Mouse (Mus musculus) neural tube, embryonic 11.5 days (tissue): ENCODE data around the gene Pax7. TPM values are rescaled to one million over a fixed set of nuclear protein-coding genes. Genes with fewer than 3 reads are reported as not detected.
A peak's percentile ranks its signal among the peaks of the same experiment; 100 is the strongest.

Experiments used
- ATAC-seq: fragments of 200-750 bp; cut with Nextera tagmentation; 2 replicates; pipeline ENCODE4 v1.8.0; 2017; ENCODE audit warnings: moderate number of reproducible peaks, mild to moderate bottlenecking, moderate TSS enrichment, moderate library complexity; ENCODE audit not compliant: insufficient read depth, low FRiP score, low TSS enrichment
- DNase-seq: peaks from one replicate; pipeline ENCODE4 v3.0.0-alpha.2; 2015; ENCODE audit warnings: low spot score
- H3K27ac ChIP-seq: fragments of 300-500 bp; sonication (generic); 2 replicates; pipeline ENCODE4 v1.5.1; 2014; ENCODE audit warnings: low read depth, mild to moderate bottlenecking, low read length
- H3K27me3 ChIP-seq: fragments of 300-500 bp; sonication (generic); 2 replicates; pipeline ENCODE4 v1.6.1; 2014; ENCODE audit warnings: mild to moderate bottlenecking, low read length, mixed read lengths; ENCODE audit not compliant: control insufficient read depth, insufficient read depth
- H3K36me3 ChIP-seq: fragments of 300-500 bp; sonication (generic); 2 replicates; pipeline ENCODE4 v1.6.1; 2014; ENCODE audit warnings: mild to moderate bottlenecking, low read length, moderate library complexity, mixed read lengths; ENCODE audit not compliant: control insufficient read depth, insufficient read depth
- H3K4me1 ChIP-seq: fragments of 300-500 bp; sonication (generic); 2 replicates; pipeline ENCODE4 v1.6.1; 2014; ENCODE audit warnings: low read length, mixed read lengths; ENCODE audit not compliant: control insufficient read depth, insufficient read depth
- H3K4me2 ChIP-seq: fragments of 300-500 bp; sonication (generic); 2 replicates; pipeline ENCODE4 v1.6.1; 2014; ENCODE audit warnings: low read depth, mild to moderate bottlenecking, moderate library complexity
- H3K4me3 ChIP-seq: fragments of 300-500 bp; sonication (generic); 2 replicates; pipeline ENCODE4 v1.5.1; 2014; ENCODE audit warnings: low read depth, low read length
- H3K9ac ChIP-seq: fragments of 300-500 bp; sonication (generic); 2 replicates; pipeline ENCODE4 v1.6.1; 2014; ENCODE audit warnings: mild to moderate bottlenecking, low read length
- H3K9me3 ChIP-seq: fragments of 300-500 bp; sonication (generic); 2 replicates; pipeline ENCODE4 v1.6.1; 2016; ENCODE audit warnings: low read length; ENCODE audit not compliant: control insufficient read depth
- WGBS: fragments of 180-500 bp; shearing (Covaris S2); extraction: QIAGEN DNeasy Blood & Tissue Kit; methylation state at CpG from one replicate; pipeline ENCODE4 v1.1.7; 2014; 5-methylcytosine and 5-hydroxymethylcytosine counted together
- polyA plus RNA-seq: library from polyadenylated mRNA; unstranded; fragments of >200 nt; fragmentation: Nextera tagmentation; extraction: Ambion mirVana; gene quantifications from 2 replicates; pipeline ENCODE4 v1.2.1, GENCODE M21; 2014

Pax7 gene
- polyA plus RNA-seq, 1 experiment from 2014 or later: 3.8 TPM

DNA sequence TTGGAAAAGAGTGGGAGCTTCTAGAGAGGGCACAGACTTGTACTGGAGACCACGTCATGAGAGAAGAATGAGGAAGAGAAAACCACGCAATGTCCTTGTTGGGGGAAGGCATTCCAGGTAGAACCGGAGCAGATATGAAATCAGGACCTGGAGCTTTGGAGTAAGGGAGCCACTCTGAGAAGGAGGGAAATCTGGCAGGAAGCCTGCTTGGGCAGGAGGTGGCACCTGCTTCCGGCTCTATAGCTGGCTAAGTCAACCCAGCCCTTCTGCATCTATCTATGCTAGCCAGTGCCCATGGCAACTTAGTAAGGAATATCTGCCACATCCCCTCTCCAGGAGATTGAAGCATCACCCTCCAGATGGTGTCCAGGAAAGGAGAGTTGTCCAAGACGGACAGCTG lies 127.3 kb downstream of the Pax7 start:
- no peak overlapping the region for H3K27ac ChIP-seq
- H3K9me3 ChIP-seq: no peaks in the 10 kb centered on the region
- no peaks in the 10 kb centered on the region for H3K27me3 ChIP-seq
- ATAC-seq (no peak), DNase-seq (no peak)
- 90% methylated on average over 5 of the region's 5 CpGs for WGBS
- no peak overlapping the region for H3K9ac ChIP-seq
- 0 out of 2 replicates have a peak, but pooled peaks cover 4% of the 10 kb centered on the region for H3K4me1 ChIP-seq
- no peaks in the 10 kb centered on the region for H3K36me3 ChIP-seq
- H3K4me2 ChIP-seq: no peak overlapping the region
- no peak overlapping the region for H3K4me3 ChIP-seq

DNA sequence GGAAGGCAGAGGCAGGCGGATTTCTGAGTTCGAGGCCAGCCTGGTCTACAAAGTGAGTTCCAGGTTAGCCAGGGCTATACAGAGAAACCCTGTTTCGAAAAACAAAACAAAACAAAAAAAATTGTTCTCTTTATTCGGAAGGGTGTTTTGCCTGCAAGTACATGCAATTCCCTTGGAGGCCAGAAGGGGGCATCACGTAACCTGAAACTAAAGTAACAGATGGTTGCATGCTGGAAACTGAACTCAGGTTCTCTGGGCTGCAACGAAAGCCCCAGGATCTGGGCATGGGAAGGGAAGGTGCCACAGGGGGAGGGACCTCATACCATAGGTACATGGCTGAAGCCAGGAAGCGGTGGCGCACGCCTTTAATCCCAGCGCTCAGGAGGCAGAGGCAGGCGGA lies 129.9 kb downstream of the Pax7 start:
- no peak for DNase-seq
- H3K4me2 ChIP-seq: no peak overlapping the region
- no peak for ATAC-seq
- no peak overlapping the region for H3K27ac ChIP-seq
- no peak overlapping the region for H3K4me3 ChIP-seq
- no peaks in the 10 kb centered on the region for H3K36me3 ChIP-seq
- no peaks in the 10 kb centered on the region for H3K9me3 ChIP-seq
- H3K4me1 ChIP-seq: no peaks in the 10 kb centered on the region
- no peaks in the 10 kb centered on the region for H3K27me3 ChIP-seq
- 85% methylated on average over 11 of the region's 11 CpGs for WGBS
- H3K9ac ChIP-seq: no peak overlapping the region

DNA sequence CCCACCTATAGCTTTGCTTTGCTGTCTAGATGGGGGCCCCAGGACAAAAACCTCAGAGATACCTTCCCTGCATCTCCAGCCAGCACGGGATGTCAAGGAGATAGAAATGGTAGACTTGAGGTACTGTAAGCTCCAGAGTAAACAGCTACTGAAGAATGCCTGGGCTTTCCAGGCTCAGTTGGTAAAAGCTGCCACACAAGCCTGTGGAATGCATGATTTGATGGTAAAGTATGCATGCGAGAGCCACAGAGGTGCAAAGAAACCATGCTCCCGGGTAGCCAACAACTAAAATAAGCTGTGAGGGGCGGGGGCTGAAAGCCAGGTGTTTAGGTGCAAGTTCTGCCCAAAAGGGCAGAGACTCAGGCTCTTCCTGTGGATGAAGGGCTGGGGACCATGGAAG lies 130.4 kb downstream of the Pax7 start:
- H3K9me3 ChIP-seq: no peaks in the 10 kb centered on the region
- DNase-seq (no peak), ATAC-seq (no peak)
- no peak overlapping the region for H3K4me3 ChIP-seq
- H3K9ac ChIP-seq: no peak overlapping the region
- no peaks in the 10 kb centered on the region for H3K36me3 ChIP-seq
- no peak overlapping the region for H3K4me2 ChIP-seq
- peaks cover 1% of the 10 kb centered on the region for H3K4me1 ChIP-seq
- 66% methylated on average over 4 of the region's 4 CpGs for WGBS
- H3K27ac ChIP-seq: no peak overlapping the region
- no peaks in the 10 kb centered on the region for H3K27me3 ChIP-seq

DNA sequence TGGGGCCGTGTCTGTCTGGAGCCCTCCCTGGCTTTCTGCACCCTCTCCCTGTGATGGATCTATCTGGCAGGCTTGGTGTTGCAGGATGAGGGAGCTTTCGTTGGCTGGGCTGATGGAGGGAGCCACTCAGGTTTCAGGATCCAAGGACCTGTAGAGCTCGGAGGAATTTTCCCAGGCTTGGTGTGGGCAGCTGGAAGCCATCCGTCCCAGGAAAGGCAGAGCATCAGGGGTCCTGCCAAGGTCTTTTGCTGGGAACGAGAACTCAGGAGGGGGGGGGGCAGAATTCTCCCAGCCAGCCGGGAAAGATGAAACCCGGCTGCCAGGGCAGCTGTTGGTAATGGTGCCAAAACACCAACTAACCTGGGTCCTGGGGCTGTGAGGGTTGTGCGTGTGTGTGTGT lies 134.7 kb downstream of the Pax7 start:
- WGBS: 49% methylated on average over 8 of the region's 8 CpGs
- Histone ChIP-seq H3K9ac (no peak overlapping the region), H3K27ac (no peak overlapping the region), H3K36me3 (no peaks in the 10 kb centered on the region), H3K4me2 (no peak overlapping the region), H3K27me3 (no peaks in the 10 kb centered on the region), H3K4me3 (no peak overlapping the region), H3K4me1 (peaks cover 7% of the 10 kb centered on the region), H3K9me3 (no peaks in the 10 kb centered on the region)
- DNase-seq (no peak), ATAC-seq (no peak)

DNA sequence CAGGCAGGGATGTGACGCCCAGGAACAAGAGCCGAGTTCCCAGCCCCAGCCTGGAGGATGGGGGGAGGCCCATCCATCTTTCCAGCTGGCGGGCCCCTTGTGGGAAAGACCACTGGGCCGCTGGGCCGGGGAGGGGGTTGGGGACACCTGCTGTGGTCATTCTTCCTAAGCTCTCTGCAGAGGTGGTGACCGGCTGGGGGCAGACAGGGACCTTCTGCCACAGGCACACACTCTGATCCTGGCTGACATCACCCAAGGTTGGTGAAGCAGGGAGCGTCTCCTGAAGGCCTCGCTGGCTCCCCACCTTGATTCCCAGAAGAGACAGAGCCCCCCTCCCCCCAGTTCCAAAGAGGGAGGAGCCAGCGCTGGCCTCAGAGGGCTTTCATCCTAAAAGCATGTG lies 135.6 kb downstream of the Pax7 start:
- Histone ChIP-seq H3K4me1 (peaks cover 7% of the 10 kb centered on the region), H3K4me3 (no peak overlapping the region), H3K36me3 (no peaks in the 10 kb centered on the region), H3K4me2 (no peak overlapping the region; the same call in 1 of the 2 replicates), H3K27me3 (no peaks in the 10 kb centered on the region), H3K9ac (peak overlapping the region; percentile 29), H3K9me3 (no peaks in the 10 kb centered on the region), H3K27ac (0 out of 2 replicates have a peak overlapping the region, but pooled peaks have one; percentile 44)
- 1% methylated on average over 9 of the region's 9 CpGs for WGBS
- ATAC-seq: peak; percentile 75
- peak; percentile 62 for DNase-seq

DNA sequence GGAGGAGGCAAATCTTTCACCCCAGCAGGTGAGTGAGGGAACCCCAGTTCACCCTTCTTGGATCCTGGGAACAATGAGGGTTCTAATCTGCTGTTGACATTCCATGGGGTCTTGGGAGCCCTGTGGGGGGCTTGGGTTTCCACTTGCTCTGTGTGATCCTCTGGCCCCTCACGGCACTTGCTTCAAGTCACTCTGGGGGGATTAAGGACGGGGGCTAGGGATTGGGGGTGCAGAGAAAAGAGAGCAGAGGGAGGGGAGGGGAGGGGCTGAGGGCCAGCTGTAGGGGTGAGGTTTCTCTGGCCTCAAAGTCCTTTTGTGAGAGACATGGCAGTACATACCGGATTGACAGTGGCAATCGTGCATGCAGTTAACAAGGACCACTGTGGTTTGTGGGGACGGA lies 140.0 kb downstream of the Pax7 start:
- Histone ChIP-seq H3K4me2 (no peak overlapping the region), H3K4me3 (no peak overlapping the region), H3K4me1 (peaks cover 7% of the 10 kb centered on the region), H3K27ac (no peak overlapping the region), H3K36me3 (no peaks in the 10 kb centered on the region), H3K9ac (no peak overlapping the region), H3K9me3 (no peaks in the 10 kb centered on the region), H3K27me3 (no peaks in the 10 kb centered on the region)
- no peak for ATAC-seq
- WGBS: 38% methylated on average over 5 of the region's 5 CpGs
- no peak for DNase-seq

DNA sequence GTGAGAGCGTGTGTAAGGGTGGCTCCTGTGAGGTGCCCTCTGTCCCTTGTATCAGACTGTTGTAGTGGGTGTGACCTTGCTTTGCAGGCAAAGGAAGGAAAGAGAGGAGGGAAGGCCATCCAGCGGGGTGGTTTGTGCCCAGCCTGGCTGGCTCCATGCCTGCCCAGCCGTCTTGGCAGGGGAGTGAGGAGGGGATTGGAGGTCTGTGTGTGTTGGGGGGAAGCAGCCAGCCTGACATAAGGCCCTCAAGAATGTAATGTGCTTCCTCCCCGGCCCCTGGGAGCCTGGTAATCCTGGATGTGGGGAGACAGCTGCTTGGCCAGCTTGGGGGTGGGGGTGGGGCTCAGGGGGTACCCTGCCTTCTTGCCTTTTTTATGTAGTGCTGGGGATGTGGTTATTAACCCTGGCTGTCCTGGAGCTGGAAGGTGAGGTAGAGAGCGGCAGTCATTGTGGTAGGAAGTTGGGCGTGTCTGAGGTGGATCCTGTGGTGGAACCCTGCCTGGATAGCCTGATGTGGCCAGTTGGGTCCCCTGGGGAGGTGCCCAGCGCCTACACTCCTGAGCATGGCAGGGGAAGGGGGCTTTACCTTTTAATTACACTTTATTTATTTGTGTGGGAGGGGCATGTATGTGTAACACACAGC lies 143.6 kb downstream of the Pax7 start:
- DNase-seq (no peak), ATAC-seq (no peak)
- no peaks in the 10 kb centered on the region for H3K4me1 ChIP-seq
- H3K4me3 ChIP-seq: no peak overlapping the region
- H3K27me3 ChIP-seq: no peaks in the 10 kb centered on the region
- H3K9me3 ChIP-seq: no peaks in the 10 kb centered on the region
- no peaks in the 10 kb centered on the region for H3K36me3 ChIP-seq
- H3K9ac ChIP-seq: no peak overlapping the region
- H3K27ac ChIP-seq: no peak overlapping the region
- no peak overlapping the region for H3K4me2 ChIP-seq
- 45% methylated on average over 7 of the region's 7 CpGs for WGBS

DNA sequence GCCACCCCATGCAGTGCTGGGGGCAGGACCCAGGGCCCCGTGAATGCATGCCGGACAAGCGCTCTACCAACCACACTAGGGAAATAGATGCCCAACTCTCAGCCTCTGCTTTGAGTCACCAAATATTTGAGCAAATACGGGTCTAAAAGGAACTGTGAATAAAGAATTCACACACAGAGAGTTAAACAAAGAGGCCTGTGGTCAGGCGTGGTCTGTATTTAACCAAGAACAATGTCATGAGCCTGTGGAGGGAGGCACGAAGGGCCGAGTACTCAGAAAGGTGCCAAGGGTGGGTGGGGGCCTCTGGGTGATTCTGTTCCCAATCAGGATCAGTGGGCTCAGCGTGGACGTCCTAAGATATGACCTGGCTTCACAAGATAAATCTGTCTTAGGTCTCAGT lies 145.3 kb downstream of the Pax7 start:
- no peaks in the 10 kb centered on the region for H3K9me3 ChIP-seq
- no peak overlapping the region for H3K27ac ChIP-seq
- DNase-seq (no peak), ATAC-seq (no peak)
- H3K4me3 ChIP-seq: no peak overlapping the region
- H3K4me2 ChIP-seq: no peak overlapping the region
- no peaks in the 10 kb centered on the region for H3K4me1 ChIP-seq
- no peaks in the 10 kb centered on the region for H3K36me3 ChIP-seq
- WGBS: 65% methylated on average over 9 of the region's 9 CpGs
- no peak overlapping the region for H3K9ac ChIP-seq
- H3K27me3 ChIP-seq: no peaks in the 10 kb centered on the region
